Mouse (Mus musculus): ENCODE measurements around the gene Crygb. TPM values are rescaled to one million over a fixed set of nuclear protein-coding genes. Genes with fewer than 3 reads are reported as not detected.

Crygb gene
- polyA plus RNA-seq, 1 experiment: not detected

- no peak for DNase-seq (ENCODE audit: low read depth)
- TF ChIP-seq CTCF (IDR thresholded peaks at IDR 0.05; ENCODE audit: borderline replicate concordance, extremely low read depth, insufficient read depth, insufficient read length) (no peak), POLR2A (IDR thresholded peaks at IDR 0.05; ENCODE audit: borderline replicate concordance, extremely low read depth, insufficient read depth, insufficient read length, poor library complexity, severe bottlenecking) (no peak)
These were observed 46.6 kb downstream of the Crygb start for GRCm38 (mm10) chr1:65035513-65035912.

- TF ChIP-seq POLR2A (IDR thresholded peaks at IDR 0.05; ENCODE audit: borderline replicate concordance, extremely low read depth, insufficient read depth, insufficient read length, poor library complexity, severe bottlenecking) (no peak), CTCF (IDR thresholded peaks at IDR 0.05; ENCODE audit: borderline replicate concordance, extremely low read depth, insufficient read depth, insufficient read length) (no peak)
- no peak for DNase-seq (ENCODE audit: low read depth)
These were observed 49.4 kb downstream of the Crygb start, which contains the start of gene Akr1cl for GRCm38 (mm10) chr1:65032641-65033040. Akr1cl (minus strand) TSS chr1:65032759.

Other genes starting within 250 kb of the Crygb start
- 5.3 and 7.4 TPM in 2 replicates for gene Plekhm3, start 125.5 kb downstream of the Crygb start, polyA plus RNA-seq (2012; rRNA removed)
- 0.05 TPM in 2 replicates for gene Akr1cl, start 49.5 kb downstream of the Crygb start, polyA plus RNA-seq (2012; rRNA removed)
- not detected in 2 replicates for gene Cryge, start 31.1 kb downstream of the Crygb start, polyA plus RNA-seq (2012; rRNA removed)
- not detected in 2 replicates for gene Crygd, start 18.8 kb downstream of the Crygb start, polyA plus RNA-seq (2012; rRNA removed)
- gene Crygc, start 8.6 kb downstream of the Crygb start, polyA plus RNA-seq (2012; rRNA removed): 0.29 TPM in 1 of 2 replicates, not detected in the other
- not detected in 2 replicates for gene Cryga, start 21.1 kb upstream of the Crygb start, polyA plus RNA-seq (2012; rRNA removed)
- 0.14 TPM in 1 of 2 replicates, not detected in the other for gene Gm28845, start 37.3 kb upstream of the Crygb start, polyA plus RNA-seq (2012; rRNA removed)
- gene D630023F18Rik, start 40.9 kb upstream of the Crygb start, polyA plus RNA-seq (2012; rRNA removed): 0.34 and 0.49 TPM in 2 replicates
- 200 and 238 TPM in 2 replicates for gene Idh1, start 104.2 kb upstream of the Crygb start, polyA plus RNA-seq (2012; rRNA removed)
- gene Pikfyve, start 104.4 kb upstream of the Crygb start, polyA plus RNA-seq (2012; rRNA removed): 12.6 and 14.3 TPM in 2 replicates
- gene Pth2r, start 199.8 kb upstream of the Crygb start, polyA plus RNA-seq (2012; rRNA removed): 0.66 and 0.90 TPM in 2 replicates

Data from brain, embryonic 14.5 days (tissue).